Mouse (Mus musculus): ENCODE results near the gene Trak1.

DNA sequence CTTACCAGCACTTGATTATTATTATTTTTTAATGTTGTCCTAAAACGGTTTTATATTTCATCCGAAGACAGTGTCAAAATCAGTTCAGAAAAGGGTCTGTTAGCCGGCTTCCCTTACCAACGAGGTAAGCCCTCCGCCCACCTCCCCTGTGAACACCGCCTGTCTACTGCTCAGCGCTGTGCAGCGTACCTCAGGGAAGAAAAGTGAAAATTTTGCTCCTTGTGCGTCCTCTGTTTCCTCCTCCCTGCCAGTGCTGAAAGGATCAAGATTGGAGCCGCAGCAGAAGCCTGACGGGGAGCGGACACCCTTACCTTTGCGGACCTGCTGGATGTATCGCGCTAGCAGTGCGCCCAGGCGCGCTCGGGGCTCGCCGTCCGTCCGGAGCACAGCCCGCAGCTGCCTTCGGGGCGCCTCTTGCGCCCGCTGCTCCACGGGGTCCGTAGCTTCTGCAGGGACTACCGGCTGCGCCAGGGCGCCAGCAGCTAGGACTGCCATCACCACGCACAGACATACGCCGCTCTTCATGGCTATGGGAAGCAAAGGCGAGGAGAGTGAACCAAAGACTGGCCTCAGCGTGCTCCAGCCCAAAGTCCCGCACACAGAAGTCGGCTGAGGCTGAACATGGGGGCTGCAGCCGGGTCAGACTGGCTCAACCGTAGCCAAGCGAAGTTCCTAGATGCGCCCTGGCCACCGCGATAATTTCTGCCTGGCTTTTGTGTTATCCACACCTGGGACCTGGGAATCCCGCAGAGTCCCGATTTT is 196.9 kb downstream of the Trak1 start:
- TF ChIP-seq CTCF (IDR thresholded peaks at IDR 0.05; ENCODE audit: low read depth) (no peak), EP300 (IDR thresholded peaks at IDR 0.05; ENCODE audit: low read depth) (no peak)

All from liver, embryonic 14.5 days (tissue).